Comparison of ENCODE assay signal across 12 mouse cellular contexts in genomic region chr1:82243260-82243825, GRCm38 (mm10). TPM values are rescaled to one million over a fixed set of nuclear protein-coding genes. Genes with fewer than 3 reads are reported as not detected.
A peak's percentile ranks its signal among the peaks of the same experiment; 100 is the strongest.
DNase-seq lines count a peak whose midpoint lies in the region; ATAC-seq and TF ChIP-seq lines count a peak whose summit lies in the region.
"Had no signal": no experiment of that assay in that cellular context is flagged by ENCODE, and none has a peak within 500 bp of the region (broad histone marks: within the 10 kb centered on the region; RNA-seq: fewer than 3 reads in every experiment).

No protein-coding gene starts in this region.

- no peak overlapping the region for H3K9ac ChIP-seq in hindbrain, embryonic 14.5 days
- H3K9ac ChIP-seq in forebrain, postnatal 0 days = no peak overlapping the region
- H3K9ac ChIP-seq in intestine, embryonic 16.5 days (ENCODE audit: low read depth, low read length) = no peak overlapping the region
- H3K9ac ChIP-seq: embryonic facial prominence, embryonic 15.5 days had no signal

- H3K4me1 ChIP-seq in hindbrain, embryonic 14.5 days (replicated peaks; ENCODE audit: control insufficient read depth, insufficient read depth, low read length) = no peaks in the 10 kb centered on the region
- peaks cover 8% of the 10 kb centered on the region for H3K4me1 ChIP-seq in hindbrain, embryonic 10.5 days (replicated peaks)
- H3K4me1 ChIP-seq in forebrain, postnatal 0 days (ENCODE audit: insufficient read depth) = no peaks in the 10 kb centered on the region
- H3K4me1 ChIP-seq in intestine, embryonic 16.5 days (ENCODE audit: control insufficient read depth, insufficient read depth, low read length) = no peaks in the 10 kb centered on the region

- H3K4me2 ChIP-seq in hindbrain, embryonic 14.5 days (replicated peaks) = no peak overlapping the region
- H3K4me2 ChIP-seq in forebrain, postnatal 0 days (ENCODE audit: low read depth) = no peak overlapping the region
- no peak overlapping the region for H3K4me2 ChIP-seq in intestine, embryonic 16.5 days (ENCODE audit: low read depth, low read length)
- H3K4me2 ChIP-seq: embryonic facial prominence, embryonic 15.5 days had no signal

- H3K9me3 ChIP-seq in hindbrain, embryonic 14.5 days (ENCODE audit: control insufficient read depth, low read length) = no peaks in the 10 kb centered on the region
- H3K9me3 ChIP-seq in hindbrain, embryonic 10.5 days = no peaks in the 10 kb centered on the region
- H3K9me3 ChIP-seq in forebrain, postnatal 0 days (ENCODE audit: low read length) = no peaks in the 10 kb centered on the region
- no peaks in the 10 kb centered on the region for H3K9me3 ChIP-seq in intestine, embryonic 16.5 days (ENCODE audit: control insufficient read depth, low read length)
- H3K9me3 ChIP-seq: embryonic facial prominence, embryonic 15.5 days; limb, embryonic 10.5 days had no signal

- WGBS in hindbrain, embryonic 14.5 days = 70% methylated on average over 6 of the region's 6 CpGs
- 89% methylated on average over 6 of the region's 6 CpGs for WGBS in hindbrain, embryonic 10.5 days
- WGBS in forebrain, postnatal 0 days = 50% methylated on average over 6 of the region's 6 CpGs
- WGBS in intestine, embryonic 16.5 days = 84% methylated on average over 6 of the region's 6 CpGs

- no peaks in the 10 kb centered on the region for H3K36me3 ChIP-seq in hindbrain, embryonic 14.5 days (replicated peaks; ENCODE audit: control insufficient read depth, insufficient read depth)
- 0 out of 2 replicates have a peak, but pooled peaks cover 10% of the 10 kb centered on the region for H3K36me3 ChIP-seq in hindbrain, embryonic 10.5 days
- no peaks in the 10 kb centered on the region for H3K36me3 ChIP-seq in forebrain, postnatal 0 days (ENCODE audit: insufficient read depth)
- no peaks in the 10 kb centered on the region for H3K36me3 ChIP-seq in intestine, embryonic 16.5 days (ENCODE audit: control insufficient read depth, insufficient read depth, low read length)
- H3K36me3 ChIP-seq: embryonic facial prominence, embryonic 15.5 days had no signal

- H3K27ac ChIP-seq in hindbrain, embryonic 14.5 days = no peak overlapping the region
- H3K27ac ChIP-seq in hindbrain, embryonic 10.5 days = no peak overlapping the region
- H3K27ac ChIP-seq in forebrain, postnatal 0 days (ENCODE audit: low read depth, low read length) = no peak overlapping the region
- H3K27ac ChIP-seq in intestine, embryonic 16.5 days (ENCODE audit: low read length) = no peak overlapping the region
- H3K27ac ChIP-seq: embryonic facial prominence, embryonic 15.5 days; limb, embryonic 10.5 days had no signal

- no peak overlapping the region for H3K4me3 ChIP-seq in hindbrain, embryonic 14.5 days (replicated peaks; ENCODE audit: low read length)
- no peak overlapping the region for H3K4me3 ChIP-seq in hindbrain, embryonic 10.5 days
- H3K4me3 ChIP-seq in forebrain, postnatal 0 days (ENCODE audit: low read depth, low read length) = no peak overlapping the region
- no peak overlapping the region for H3K4me3 ChIP-seq in intestine, embryonic 16.5 days (ENCODE audit: low read length)
- H3K4me3 ChIP-seq: embryonic facial prominence, embryonic 15.5 days; limb, embryonic 10.5 days had no signal

- ATAC-seq in hindbrain, embryonic 14.5 days (ENCODE audit: low FRiP score) = peak; percentile 72
- peak; percentile 84 for ATAC-seq in forebrain, postnatal 0 days
- no peak for ATAC-seq in intestine, embryonic 16.5 days
- ATAC-seq: lung, postnatal 0 days had no signal

- DNase-seq in hindbrain, embryonic 14.5 days (ENCODE audit: low spot score) = peak; percentile 41
- DNase-seq in hindbrain, embryonic 10.5 days (ENCODE audit: low spot score) = no peak
- DNase-seq in adipocyte (ENCODE audit: low spot score) = peak; percentile 42
- peak; percentile 85 for DNase-seq in brain, adult 2 months (ENCODE audit: low read depth, low spot score)
- peak; percentile 70 for DNase-seq in forebrain, postnatal 0 days
- DNase-seq in spleen, postnatal 4 days (ENCODE audit: low spot score in 2 of 2) = no peak
- DNase-seq in urinary bladder, adult 18-20 months (ENCODE audit: low spot score in 2 of 2) = no peak
- DNase-seq: spleen, adult 18-20 months had no signal

- H3K27me3 ChIP-seq in hindbrain, embryonic 14.5 days (ENCODE audit: control insufficient read depth, insufficient read depth, low read length) = no peaks in the 10 kb centered on the region
- H3K27me3 ChIP-seq in hindbrain, embryonic 10.5 days (ENCODE audit: insufficient read depth, poor library complexity, severe bottlenecking) = no peaks in the 10 kb centered on the region
- H3K27me3 ChIP-seq in forebrain, postnatal 0 days (ENCODE audit: insufficient read depth, low read length) = no peaks in the 10 kb centered on the region
- H3K27me3 ChIP-seq in intestine, embryonic 16.5 days (replicated peaks; ENCODE audit: control insufficient read depth, insufficient read depth, low read length) = no peaks in the 10 kb centered on the region
- H3K27me3 ChIP-seq: embryonic facial prominence, embryonic 15.5 days had no signal

- no peak for TF ChIP-seq CTCF in forebrain, postnatal 0 days (IDR thresholded peaks at IDR 0.05; ENCODE audit: low read depth)

RNA-seq across cellular contexts. Expression of gene Gm9747, which starts 10.4 kb away (rescaled TPM):
- 32.6 and 34.5 TPM in 2 replicates for polyA plus RNA-seq in hindbrain, embryonic 14.5 days (2014; fragmentation: Nextera tagmentation; extraction: Ambion mirVana)
- 23.3 and 25.1 TPM in 2 replicates for polyA plus RNA-seq in hindbrain, embryonic 10.5 days (2016; fragmentation: Nextera tagmentation; extraction: Ambion mirVana)
- not detected in 2 replicates for total RNA-seq in forebrain, postnatal 0 days (2014; rRNA removed)
- 9.6 and 14.8 TPM in 2 replicates for polyA plus RNA-seq in forebrain, postnatal 0 days (2015; fragmentation: Nextera tagmentation; extraction: Ambion mirVana)
- 7.2 and 7.8 TPM in 2 replicates for polyA plus RNA-seq in intestine, embryonic 16.5 days (2015; fragmentation: Nextera tagmentation; extraction: Ambion mirVana)

RNA-seq across cellular contexts. Expression of gene Irs1, which starts 47.9 kb away (rescaled TPM):
- 10.2 and 11.2 TPM in 2 replicates for polyA plus RNA-seq in hindbrain, embryonic 14.5 days (2014; fragmentation: Nextera tagmentation; extraction: Ambion mirVana)
- polyA plus RNA-seq in hindbrain, embryonic 10.5 days (2016; fragmentation: Nextera tagmentation; extraction: Ambion mirVana) = 8.3 and 9.3 TPM in 2 replicates
- total RNA-seq in forebrain, postnatal 0 days (2014; rRNA removed) = 32.7 and 45.3 TPM in 2 replicates
- 3.0 and 4.4 TPM in 2 replicates for polyA plus RNA-seq in forebrain, postnatal 0 days (2015; fragmentation: Nextera tagmentation; extraction: Ambion mirVana)
- 2.1 TPM in 2 replicates for polyA plus RNA-seq in intestine, embryonic 16.5 days (2015; fragmentation: Nextera tagmentation; extraction: Ambion mirVana)

Comparison
In these comparisons a context has a peak if more than half of its experiments do, and no peak if none do; other contexts are left out.
1. DNase-seq: peak in hindbrain, embryonic 14.5 days (single experiment), adipocyte (single experiment), brain, adult 2 months (single experiment) and forebrain, postnatal 0 days (single experiment); none in hindbrain, embryonic 10.5 days (single experiment), spleen, postnatal 4 days (0 of 2) and urinary bladder, adult 18-20 months (0 of 2).